Mouse (Mus musculus) common myeloid progenitor, adult 5-6 weeks (primary cell): ENCODE measurements at regions not wholly inside any gene's neighbourhood (a gene's known extent, or its start where the extent isn't known, plus 50 kb on each side); places are given as distances from the start of the nearest gene placed in this dataset.

Experiments
- ATAC-seq: replicated peaks from 2 replicates; pipeline ENCODE4 v1.8.0; 2016; ENCODE audit warnings: low read depth, mild to moderate bottlenecking, moderate TSS enrichment, inconsistent platforms; ENCODE audit not compliant: poor library complexity, severe bottlenecking

DNA sequence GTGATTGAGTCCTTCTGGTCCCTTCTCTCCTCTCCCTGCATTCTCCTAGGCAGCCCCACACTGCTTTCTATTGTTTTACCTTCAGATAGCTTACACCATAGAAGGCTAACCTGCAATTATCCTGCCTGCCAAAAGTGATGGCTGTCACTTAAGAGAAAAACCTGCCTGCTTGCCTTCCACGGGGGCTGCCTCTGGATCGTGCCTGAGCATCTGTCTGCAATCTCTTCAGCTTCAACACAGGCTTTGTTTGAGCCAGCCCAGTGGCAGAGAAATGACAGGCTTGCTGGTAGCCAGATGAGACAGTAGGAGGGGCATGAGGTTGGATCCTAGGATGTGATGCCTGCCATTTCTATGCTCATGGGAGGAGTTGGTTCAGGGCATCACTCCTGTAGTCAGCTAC, 345.2 kb upstream of the Tshz3 start:
- ATAC-seq: no peak

DNA sequence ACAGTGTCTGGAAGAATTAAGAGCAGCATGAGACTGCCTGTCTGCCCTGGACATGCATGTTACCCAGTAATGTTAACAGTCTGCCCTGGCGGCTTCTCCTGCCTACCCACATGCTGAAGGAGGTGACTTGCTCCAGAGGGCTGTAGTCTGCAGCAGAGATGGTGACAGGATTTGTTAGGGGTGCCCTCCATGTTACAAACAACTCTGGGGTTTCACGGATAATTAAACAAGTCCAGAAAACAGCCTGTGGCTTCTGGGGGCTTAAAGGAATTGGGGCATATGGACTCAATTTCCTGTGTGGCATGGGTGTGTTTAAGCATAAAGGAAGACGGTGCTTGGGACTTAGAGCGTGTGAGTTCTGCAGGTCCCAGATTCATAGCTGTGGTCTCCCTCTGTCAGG, 347.3 kb upstream of the Tshz3 start:
- no peak for ATAC-seq

DNA sequence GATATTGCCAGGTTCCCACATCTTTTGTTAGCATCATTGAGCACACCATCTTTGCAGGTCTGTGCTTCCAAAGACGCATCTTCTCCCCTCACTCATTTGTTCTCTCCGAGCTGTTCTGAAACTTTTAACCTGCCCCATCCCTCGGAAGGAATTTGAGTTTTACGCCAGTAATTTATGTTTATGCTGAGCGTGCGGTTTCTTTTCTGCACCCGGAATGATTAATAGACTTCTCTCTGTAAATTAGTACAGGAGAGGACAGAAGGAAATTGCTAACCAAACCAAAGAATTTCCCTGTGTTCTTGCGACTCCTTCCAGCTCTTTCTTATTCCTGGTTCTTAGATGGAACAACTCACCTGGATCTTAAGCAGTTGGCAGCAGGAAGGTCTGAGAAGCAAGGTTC, 349.7 kb upstream of the Tshz3 start:
- ATAC-seq: no peak

DNA sequence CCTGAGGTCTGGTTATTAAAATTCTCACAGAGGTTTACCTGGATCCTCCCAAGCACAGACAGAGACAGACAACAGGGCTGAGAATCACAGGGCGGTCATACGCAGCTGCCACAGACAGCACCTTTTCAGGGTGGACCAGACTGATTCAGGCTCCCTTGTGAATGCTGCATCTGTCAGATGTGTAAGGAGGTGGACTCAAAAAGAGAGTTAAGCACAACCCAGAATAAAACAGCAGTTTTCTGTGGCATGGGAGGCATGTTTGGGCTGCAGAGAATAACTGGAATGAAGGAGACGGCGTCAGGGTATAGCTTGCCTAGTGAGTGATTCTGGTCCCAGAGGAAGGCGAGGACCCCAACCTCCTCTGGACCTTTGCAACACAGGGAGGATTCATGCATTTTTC, 363.1 kb upstream of the Tshz3 start:
- no peak for ATAC-seq

DNA sequence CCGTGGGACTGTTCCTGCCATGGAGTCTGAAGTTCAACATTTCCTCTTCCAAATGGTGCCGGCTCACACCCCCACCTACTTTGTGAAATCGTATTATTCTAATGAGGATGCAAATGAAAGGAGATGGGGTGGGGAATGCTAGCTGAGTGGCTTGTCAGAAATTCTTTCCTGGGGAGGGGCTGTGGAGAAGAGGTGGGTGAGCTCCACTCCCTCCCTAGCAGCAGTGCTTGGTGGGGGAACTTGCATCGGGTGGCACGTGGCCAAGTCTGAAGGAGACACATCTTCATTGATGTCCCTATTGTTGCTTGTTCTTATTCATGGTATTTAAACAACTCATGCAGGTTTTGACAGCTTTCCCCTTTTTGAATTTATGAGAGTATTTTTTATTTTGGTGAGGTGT, 363.8 kb upstream of the Tshz3 start:
- ATAC-seq: no peak

DNA sequence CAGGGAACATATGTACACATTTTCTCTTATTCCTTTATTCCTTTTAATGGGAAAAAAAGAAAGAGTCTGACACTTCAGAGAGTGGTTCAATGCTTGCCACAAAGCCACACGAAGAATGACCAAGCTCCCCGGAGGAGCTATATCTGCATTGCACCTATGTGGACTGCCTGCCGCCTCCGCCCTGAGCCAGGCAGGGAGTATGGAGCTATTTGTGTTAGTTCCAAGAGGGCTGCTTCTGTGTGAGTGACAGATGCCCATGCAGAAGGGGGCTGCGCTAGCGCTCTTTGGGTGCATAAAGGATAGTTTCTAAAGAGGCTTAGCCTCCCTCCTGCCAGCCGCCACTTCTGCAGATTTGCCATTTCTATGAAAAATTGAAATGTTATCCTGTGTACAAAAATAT, 365.3 kb upstream of the Tshz3 start:
- no peak for ATAC-seq

DNA sequence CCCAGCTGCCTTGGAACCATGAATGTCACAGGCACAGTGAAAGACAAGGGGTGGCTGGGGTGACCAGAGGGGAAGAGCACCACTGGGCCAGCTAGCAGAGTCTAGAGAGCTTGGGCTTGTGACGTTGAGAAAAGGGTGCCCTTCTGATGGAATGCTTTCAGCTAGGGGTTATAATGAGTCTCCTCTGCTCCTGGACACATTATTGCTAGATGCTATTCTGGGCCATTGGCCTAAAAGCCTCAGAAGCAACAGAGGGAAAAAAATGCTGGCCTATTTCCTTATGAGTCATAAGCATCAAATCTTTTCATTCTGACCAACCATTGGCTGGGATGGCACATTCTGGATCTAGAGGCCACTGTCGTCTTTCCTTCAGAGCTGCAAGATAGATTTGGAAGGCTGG, 369.8 kb upstream of the Tshz3 start:
- ATAC-seq: no peak

DNA sequence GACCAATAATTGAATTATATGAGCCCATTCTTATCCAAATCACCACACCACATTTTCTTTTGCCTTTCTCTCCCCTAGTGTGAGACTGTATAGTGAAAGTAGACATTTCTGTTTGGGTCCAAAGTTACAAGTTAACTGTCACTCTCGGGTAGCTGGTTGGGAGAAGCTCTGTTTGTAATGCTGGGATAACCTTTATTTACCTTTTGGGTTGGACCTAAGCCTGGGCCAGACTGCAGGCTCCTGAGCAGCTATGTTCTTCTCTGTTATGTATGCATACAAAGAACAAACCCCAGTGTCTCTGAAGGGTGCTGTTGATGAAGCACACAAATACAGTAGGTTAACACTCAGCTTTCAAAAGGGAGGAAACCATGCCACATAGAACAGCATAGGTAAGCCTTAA, 373.9 kb upstream of the Tshz3 start:
- ATAC-seq: no peak

DNA sequence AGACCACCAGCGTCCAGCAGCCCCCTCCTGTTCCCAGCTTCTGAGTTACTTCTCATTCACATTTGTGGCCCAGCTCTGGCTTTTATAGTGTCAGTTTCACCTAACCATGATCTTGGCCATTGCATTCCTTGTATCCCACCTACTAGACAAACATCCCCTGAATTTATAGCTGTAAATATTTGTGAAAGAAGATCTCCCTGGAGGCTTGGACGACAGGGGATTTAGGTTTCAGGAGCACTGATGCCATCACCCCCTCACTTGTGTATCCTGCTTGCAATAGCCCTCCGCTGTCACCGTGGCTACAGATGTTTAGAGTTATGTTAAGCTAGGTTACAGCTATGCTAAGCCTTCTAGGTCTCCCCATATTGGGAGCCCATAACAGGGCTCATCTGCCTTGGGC, 375.7 kb upstream of the Tshz3 start:
- no peak for ATAC-seq

DNA sequence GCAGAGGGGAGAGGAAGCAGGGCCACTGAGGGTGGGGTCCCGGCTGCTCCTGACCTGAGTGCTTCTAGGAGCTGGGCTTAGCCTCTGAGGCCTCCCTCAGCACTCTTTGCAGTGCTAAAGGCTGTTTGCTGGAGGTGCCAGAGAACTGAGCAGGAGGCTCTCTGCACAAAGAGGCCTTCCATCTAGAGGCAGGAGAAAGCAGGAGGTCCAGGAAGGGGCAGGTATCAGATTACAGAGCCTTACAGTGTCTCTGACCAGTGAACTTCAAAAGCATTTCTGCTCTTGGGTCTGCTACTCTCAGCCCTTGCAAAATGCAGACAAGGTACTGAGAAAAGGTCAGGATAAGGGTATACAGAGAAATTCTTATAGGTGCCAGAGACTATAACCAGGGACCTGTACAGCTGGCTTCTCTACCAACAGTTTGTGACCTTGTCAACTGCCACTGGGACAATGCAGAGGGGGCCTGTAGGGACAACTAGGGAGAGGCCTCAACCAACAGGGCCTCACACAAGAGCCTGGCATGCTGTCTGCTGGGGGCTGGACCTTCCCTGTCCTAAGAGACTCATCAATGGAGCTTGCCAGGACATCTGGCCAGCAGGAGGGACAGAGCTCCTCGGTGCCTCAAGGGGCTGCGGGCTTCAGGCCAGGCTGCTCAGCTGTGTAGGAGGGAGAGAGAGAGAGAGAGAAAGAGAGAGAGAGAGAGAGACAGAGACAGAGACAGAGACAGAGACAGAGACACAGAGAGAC, 380.3 kb upstream of the Tshz3 start:
- no peak for ATAC-seq

DNA sequence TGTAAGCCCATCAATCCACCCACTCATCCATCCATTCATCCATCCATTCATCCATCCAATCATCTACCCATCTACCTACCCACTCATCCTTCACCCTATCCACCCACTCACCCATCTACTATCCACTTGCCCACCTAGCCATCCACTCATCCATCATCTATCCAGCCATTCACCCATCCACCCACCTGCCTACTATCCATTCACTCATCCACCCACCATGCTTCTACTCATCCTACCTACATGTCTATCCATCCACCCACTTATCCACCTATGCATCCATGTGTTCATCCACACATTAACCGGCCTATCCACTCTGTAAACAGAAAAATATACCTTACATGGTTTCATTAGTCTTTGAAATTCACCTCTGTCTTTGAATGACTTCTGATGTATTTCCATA, 384.2 kb upstream of the Tshz3 start:
- ATAC-seq: no peak

DNA sequence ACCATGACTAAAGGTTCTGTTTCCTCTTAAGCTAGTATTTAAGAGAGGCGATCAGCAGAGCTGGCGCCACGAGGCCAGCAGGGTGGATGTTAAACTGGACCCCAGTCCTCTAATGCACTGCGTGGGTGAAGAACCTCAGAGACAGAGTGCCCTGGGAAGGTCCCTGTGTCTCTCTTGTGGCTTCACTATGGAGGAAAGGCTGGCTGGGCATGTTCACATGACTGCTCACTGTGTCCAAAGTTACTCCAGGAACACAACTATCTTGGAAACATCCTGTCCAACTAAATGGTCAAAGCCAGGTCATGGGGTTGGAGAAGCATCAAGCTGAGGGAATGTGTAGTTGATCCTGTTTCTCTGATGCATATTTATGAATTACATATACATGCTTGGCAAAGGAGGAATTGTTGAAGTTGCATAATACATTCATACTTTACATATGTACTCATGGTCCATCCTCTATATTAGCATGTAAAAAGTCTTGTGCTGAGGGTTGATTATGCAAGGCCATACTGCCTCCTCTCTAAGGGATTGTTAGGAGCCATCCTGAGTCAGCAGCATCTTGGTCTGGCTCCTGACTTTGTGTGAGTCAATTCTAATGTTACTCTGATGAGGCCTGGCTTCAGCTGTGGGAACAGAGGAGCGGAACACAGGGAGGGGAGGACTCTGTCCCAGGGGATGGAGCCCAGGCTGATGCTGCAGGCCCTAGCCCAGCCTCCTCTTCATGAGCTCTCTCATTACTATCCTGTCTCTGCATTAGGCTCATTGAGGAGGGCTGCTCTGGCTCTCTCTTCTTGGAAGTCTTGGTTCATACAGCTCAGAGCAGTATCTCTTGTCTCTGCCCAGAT, 387.9 kb upstream of the Tshz3 start:
- no peak for ATAC-seq

DNA sequence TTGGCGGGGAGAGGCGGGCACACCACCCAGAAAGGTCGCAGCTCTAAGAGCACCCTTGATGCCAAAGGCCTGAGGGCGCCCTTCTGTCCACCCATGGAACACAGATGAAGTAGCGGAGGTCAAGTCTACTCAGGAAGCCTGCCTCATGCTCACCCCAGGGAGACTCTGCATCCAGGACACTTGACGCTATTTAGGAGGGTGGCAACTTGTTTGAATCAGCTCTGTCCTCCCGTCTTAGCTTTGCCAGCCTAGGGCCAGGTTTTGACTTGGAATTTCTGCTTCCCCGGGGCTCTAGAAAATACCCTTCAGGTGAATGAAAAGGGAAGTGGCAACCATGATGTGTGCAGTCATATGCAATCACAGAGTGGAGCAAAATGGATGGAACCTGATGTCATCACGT, 389.2 kb upstream of the Tshz3 start:
- no peak for ATAC-seq

DNA sequence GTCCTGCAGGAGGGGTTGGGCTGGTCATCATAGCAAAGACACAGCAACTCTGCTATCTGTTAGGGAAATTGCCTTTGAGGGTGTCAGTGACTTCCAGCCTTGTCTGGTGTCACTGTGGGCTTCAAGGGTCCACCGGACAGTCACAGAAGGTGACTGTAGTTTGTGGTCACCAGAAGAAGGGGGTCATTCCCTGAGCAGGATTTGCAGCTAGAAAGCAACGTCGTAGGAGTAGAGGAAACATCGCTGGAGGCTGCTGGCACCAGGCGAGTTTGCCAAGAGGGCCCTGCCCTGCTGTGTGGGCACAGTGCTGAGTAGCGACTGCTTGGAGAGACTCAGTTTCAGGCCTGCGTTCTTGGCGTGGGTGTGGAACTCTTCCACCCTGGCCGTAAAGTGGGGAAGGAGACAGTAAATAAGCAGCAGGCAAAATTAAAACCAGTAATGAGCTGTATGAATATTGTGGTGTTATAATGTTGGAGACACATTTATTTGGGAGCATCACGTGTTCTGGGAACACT, 389.8 kb upstream of the Tshz3 start:
- ATAC-seq: no peak

DNA sequence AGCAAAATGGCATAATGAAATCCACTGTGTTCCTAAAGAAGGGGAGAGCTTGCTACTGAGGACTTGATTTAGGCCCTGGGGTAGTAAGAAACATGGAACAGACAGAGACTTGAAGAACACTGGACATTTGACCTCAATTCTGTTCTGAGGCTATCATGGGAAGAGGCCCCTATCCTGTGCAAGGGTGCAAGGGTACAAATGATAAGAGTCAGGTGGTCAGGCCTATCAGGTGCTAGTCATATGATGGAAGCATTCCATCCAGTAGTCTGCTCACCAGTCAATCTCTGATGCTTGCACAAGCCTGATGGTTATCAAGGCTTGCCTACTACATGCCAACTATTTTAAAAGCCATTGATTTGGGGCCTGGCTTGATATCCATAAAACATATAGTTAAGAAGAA, 420.6 kb upstream of the Tshz3 start:
- ATAC-seq: no peak

DNA sequence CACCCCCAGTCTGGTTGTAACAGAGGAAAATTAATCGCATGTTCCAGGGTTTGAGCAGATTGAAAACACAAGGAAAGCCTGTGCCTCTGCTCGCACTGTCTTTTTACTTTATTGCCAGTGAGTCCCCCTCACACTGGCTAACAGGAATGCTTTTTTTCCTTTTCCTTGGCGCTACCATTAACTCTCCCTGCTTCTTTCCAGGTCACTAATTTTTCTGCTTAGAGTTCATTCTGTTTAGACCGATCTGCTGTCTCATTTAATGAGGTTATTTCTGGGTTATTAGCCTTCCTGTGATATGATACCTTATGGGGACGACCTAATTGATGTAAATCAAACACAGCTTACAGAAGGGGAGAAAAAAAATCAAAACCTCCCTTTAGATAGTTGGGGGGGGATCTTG, 429.0 kb upstream of the Tshz3 start:
- ATAC-seq: no peak

DNA sequence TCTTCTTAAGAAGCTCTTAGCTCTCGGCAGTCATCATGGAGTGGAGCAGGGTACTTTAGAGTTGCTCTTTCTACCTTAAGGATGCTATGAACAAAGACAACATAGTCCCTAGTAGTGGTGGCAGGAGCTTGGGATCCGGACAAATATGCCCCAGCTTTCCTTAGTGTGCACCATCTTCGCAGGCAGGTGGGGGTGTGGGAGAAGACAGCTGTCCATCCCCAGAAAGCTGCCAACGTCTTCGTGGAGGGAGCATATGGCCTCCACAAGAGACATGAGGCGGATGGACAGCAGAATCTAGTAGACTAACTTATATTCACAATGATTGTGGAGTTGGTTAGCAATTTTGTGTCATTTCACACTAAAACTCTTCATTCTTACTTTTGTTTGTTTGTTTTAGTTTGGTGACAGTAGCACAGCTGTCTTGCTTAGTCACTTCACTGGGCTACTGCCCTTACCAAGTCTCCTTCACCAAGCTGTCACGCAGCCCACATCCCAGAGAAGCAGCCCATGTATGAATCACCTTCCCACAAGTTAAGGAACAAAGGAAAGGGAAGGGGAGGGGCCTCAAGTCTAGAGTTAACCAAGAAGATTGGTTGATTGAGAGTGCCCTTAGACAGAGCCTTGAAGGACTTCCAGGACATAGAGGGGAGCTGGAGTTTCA, 432.6 kb upstream of the Tshz3 start:
- no peak for ATAC-seq

DNA sequence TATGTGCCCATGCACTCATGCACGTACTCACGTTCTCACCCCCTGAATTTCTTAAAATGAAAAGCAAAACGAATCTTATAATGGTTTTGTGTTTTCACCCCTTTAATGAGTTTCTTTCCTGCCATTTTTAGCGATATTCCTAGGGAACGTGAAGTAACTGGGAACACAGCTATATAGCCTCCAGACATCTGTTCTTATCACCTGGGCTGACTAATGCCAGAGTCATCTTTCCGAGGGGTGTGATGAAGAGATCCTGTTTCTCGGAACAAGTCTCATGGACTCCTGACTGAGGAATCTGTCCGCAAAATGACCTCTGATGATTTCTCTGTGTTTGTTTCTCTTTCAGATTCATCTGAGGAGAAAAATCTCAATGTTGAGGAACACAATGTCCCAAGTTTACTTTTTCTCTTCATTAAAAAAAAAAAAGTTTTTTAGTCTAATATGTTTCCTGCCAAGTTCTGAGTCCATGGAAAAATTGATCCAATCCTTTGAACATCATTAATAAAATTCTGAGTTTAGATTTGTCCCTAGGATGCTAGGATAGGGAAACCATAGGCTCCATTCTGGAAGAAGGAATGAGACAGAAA, 435.7 kb upstream of the Tshz3 start:
- ATAC-seq: no peak

DNA sequence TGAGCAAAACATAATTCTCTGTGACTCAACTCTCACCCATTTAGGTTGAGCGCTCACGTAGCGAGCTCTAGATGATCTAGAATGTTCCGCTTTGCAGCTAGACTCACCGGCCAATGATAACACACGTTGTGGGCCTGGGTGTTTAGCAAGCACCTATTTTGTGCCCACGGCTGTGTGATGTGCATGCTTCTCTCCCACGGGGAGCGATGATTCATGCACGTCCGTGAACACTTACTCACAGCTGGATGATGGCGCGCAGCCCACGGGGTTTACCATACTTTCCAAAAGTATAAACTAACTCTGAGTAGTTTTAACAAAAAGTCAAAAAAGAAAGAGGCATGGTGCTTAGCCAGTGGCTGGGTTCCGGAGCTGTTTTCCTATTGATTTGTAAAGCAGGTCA, 440.8 kb upstream of the Tshz3 start:
- no peak for ATAC-seq

DNA sequence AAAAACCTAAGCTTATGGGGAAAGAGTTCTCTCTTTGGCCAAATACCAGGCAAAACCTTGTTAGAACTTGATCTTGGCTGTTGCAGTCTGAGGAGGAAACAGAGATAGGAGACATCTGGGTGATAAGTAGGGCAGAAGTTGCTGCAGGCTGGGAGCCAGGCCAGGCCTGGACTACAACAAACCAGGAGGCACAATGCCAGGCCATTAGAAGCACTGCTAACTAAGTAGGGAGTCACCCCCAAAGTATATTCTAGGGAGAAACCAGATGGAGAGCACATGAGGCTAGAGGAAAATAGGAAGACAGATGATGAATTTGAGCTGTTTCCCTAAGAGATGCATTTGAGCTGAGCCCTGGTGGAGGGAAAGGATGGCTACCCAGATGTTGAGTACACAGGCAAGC, 444.6 kb upstream of the Zfp507 start:
- ATAC-seq: no peak

DNA sequence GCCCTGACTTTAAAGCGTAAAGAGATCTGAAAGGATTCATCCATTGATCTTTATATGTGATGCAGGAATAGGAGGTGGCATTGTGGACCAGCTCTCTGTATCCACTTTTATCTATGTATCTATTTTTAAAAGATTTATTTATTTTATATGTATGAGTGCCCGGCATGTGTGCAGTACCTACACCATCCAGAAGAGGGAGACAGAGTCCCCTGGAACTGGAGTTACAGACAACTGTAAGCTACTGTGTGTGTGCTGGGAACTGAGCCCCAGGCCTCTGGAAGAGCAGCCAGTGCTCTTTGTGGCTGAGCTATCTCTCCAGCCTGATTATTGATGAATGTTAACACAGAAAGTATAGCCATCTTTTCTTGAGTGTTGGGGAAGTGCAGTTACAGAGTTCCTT, 433.9 kb upstream of the Zfp507 start:
- no peak for ATAC-seq
